ENCODE assay signal across 8 mouse cellular contexts in genomic region chr11:106037418-106037751, GRCm38 (mm10). TPM values are rescaled to one million over a fixed set of nuclear protein-coding genes. Genes with fewer than 3 reads are reported as not detected.
DNase-seq lines count a peak whose midpoint lies in the region; ATAC-seq and TF ChIP-seq lines count a peak whose summit lies in the region.

No protein-coding gene starts in this region.

- no peaks in the 10 kb centered on the region for H3K9me3 ChIP-seq in CH12.LX (replicated peaks; ENCODE audit: low read length)
- no peaks in the 10 kb centered on the region for H3K9me3 ChIP-seq in heart, postnatal 0 days (replicated peaks; ENCODE audit: control insufficient read depth, low read length)
- H3K9me3 ChIP-seq in midbrain, embryonic 15.5 days: no peaks in the 10 kb centered on the region

- peaks cover 8 to 49% of the 10 kb centered on the region in 2 experiments for H3K4me1 ChIP-seq in CH12.LX (ENCODE audit: control insufficient read depth in 1 of 2, insufficient read depth in 2 of 2)
- H3K4me1 ChIP-seq in heart, postnatal 0 days (ENCODE audit: control insufficient read depth, insufficient read depth): peaks cover 12% of the 10 kb centered on the region
- peaks cover 39% of the 10 kb centered on the region for H3K4me1 ChIP-seq in midbrain, embryonic 15.5 days

- no peaks in the 10 kb centered on the region for H3K27me3 ChIP-seq in CH12.LX (replicated peaks)
- no peaks in the 10 kb centered on the region for H3K27me3 ChIP-seq in heart, postnatal 0 days (ENCODE audit: control insufficient read depth, insufficient read depth, low read length)
- H3K27me3 ChIP-seq in midbrain, embryonic 15.5 days (replicated peaks): no peaks in the 10 kb centered on the region

- no peak for TF ChIP-seq CTCF in CH12.LX (conservative IDR thresholded peaks at IDR 0.05 in 1 of 2, IDR thresholded peaks at IDR 0.05 in 1 of 2; ENCODE audit: low read depth in 2 of 2, low read length in 2 of 2)
- no peak for TF ChIP-seq CTCF in heart, postnatal 0 days (IDR thresholded peaks at IDR 0.05; ENCODE audit: low read depth)

- dilution Hi-C loops in CH12.LX (cut with MboI; ENCODE audit: extremely low pct_ligation_motif_present, extremely low pct_unique_long_range_greater_than_20kb, low sequenced_read_pairs): no loop called here

- ATAC-seq in CD4-positive, CD25-positive, alpha-beta regulatory T cell, adult 4 months: no peak
- no peak for ATAC-seq in heart, postnatal 0 days (ENCODE audit: insufficient read depth, low read depth)
- ATAC-seq in midbrain, embryonic 15.5 days (replicated peaks): peak; percentile 49

- H3K4me2 ChIP-seq in CH12.LX (ENCODE audit: insufficient read depth, low read depth, poor library complexity, severe bottlenecking): peak overlapping the region; percentile 62
- H3K4me2 ChIP-seq in heart, postnatal 0 days (ENCODE audit: low read depth, low read length): peak overlapping the region; percentile 93
- peak overlapping the region; percentile 71 for H3K4me2 ChIP-seq in midbrain, embryonic 15.5 days

- peak; percentile 34 for DNase-seq in CD4-positive, CD25-positive, alpha-beta regulatory T cell, adult 2 months (ENCODE audit: low read depth, low spot score)
- DNase-seq in CH12.LX (ENCODE audit: extremely low read depth): peak; percentile 83
- peak; percentile 48 to 75 for DNase-seq in cerebellum, postnatal 4 days (ENCODE audit: low spot score in 2 of 2)
- peak; percentile 58 for DNase-seq in heart, postnatal 0 days (ENCODE audit: low spot score)
- peak; percentile 78 to 91 for DNase-seq in left cerebral cortex, postnatal 25 days (ENCODE audit: low spot score in 2 of 2)
- peak; percentile 70 for DNase-seq in thymus, postnatal 0 days (ENCODE audit: low spot score)

- peaks cover 0 to 29% of the 10 kb centered on the region in 2 experiments for H3K36me3 ChIP-seq in CH12.LX (replicated peaks in 1 of 2; ENCODE audit: control insufficient read depth in 1 of 2, insufficient read depth in 1 of 2, low read length in 1 of 2)
- no peaks in the 10 kb centered on the region for H3K36me3 ChIP-seq in heart, postnatal 0 days (replicated peaks; ENCODE audit: control insufficient read depth, insufficient read depth, low read length)
- H3K36me3 ChIP-seq in midbrain, embryonic 15.5 days (replicated peaks): no peaks in the 10 kb centered on the region

- TF ChIP-seq POLR2A in CH12.LX (IDR thresholded peaks at IDR 0.05; ENCODE audit: low read depth, low read length): no peak

- intact Hi-C loops in left cerebral cortex, postnatal 25 days (cut with DNase I): no loop called here

- H3K27ac ChIP-seq in CH12.LX (ENCODE audit: insufficient read depth, low read depth): peak overlapping the region; percentile 55
- H3K27ac ChIP-seq in heart, postnatal 0 days (ENCODE audit: low read depth): peak overlapping the region; percentile 93
- peak overlapping the region; percentile 92 for H3K27ac ChIP-seq in midbrain, embryonic 15.5 days

- TF ChIP-seq RAD21 in CH12.LX (IDR thresholded peaks at IDR 0.05; ENCODE audit: low read depth, low read length): no peak

- TF ChIP-seq EP300 in CH12.LX (IDR thresholded peaks at IDR 0.05; ENCODE audit: low read length): no peak
- no peak for TF ChIP-seq EP300 in heart, postnatal 0 days (IDR thresholded peaks at IDR 0.05; ENCODE audit: low read depth)

- H3K4me3 ChIP-seq in CH12.LX (replicated peaks in 1 of 3; ENCODE audit: low read depth in 2 of 3, low read length in 2 of 3, poor library complexity in 1 of 3): peak overlapping the region; percentile 74 to 97 (median 91)
- H3K4me3 ChIP-seq in heart, postnatal 0 days (ENCODE audit: low read depth, low read length): peak overlapping the region; percentile 98
- H3K4me3 ChIP-seq in midbrain, embryonic 15.5 days: peak overlapping the region; percentile 90

- in situ Hi-C loops in CH12.LX (cut with MboI; ENCODE audit: low pct_ligation_motif_present, low pct_unique_long_range_greater_than_20kb, low sequenced_read_pairs): no loop called here

- peaks cover 50% of the 10 kb centered on the region for H3K79me2 ChIP-seq in CH12.LX (replicated peaks; ENCODE audit: control insufficient read depth, extremely low read depth, insufficient read depth, poor library complexity, severe bottlenecking)

- 1% methylated on average over 13 of the region's 13 CpGs for WGBS in heart, postnatal 0 days
- WGBS in midbrain, embryonic 15.5 days: 0% methylated on average over 13 of the region's 13 CpGs

- H3K9ac ChIP-seq in CH12.LX (ENCODE audit: insufficient read depth, low read depth): peak overlapping the region; percentile 73
- peak overlapping the region; percentile 93 for H3K9ac ChIP-seq in heart, postnatal 0 days (replicated peaks; ENCODE audit: low read depth, low read length)
- H3K9ac ChIP-seq in midbrain, embryonic 15.5 days: peak overlapping the region; percentile 89

TF ChIP-seq in CH12.LX, 34 proteins besides CTCF, POLR2A, EP300 and RAD21:
- TF ChIP-seq E2F4 (IDR thresholded peaks at IDR 0.05; ENCODE audit: insufficient replicate concordance, low read depth, low read length) (no peak), CHD2 (IDR thresholded peaks at IDR 0.05; ENCODE audit: low read length) (peak; percentile 49; the same call in 1 of the 2 replicates)

RNA-seq across cellular contexts. Expression of gene Dcaf7, which starts 0.7 kb away (rescaled TPM):
- 10 to 100 TPM; 23.9 to 26.4 TPM for polyA plus RNA-seq in CD4-positive, CD25-positive, alpha-beta regulatory T cell, adult 4 months (2017; shearing (Covaris generic))
- total RNA-seq in CH12.LX (2012; rRNA removed): 71.5 and 71.6 TPM in 2 replicates
- 74.4 and 79.5 TPM in 2 replicates for total RNA-seq in CH12.LX (2014; rRNA removed)
- polyA plus RNA-seq in CH12.LX (2012; ENCODE audit: insufficient read length, low read depth): 83.1 and 93.4 TPM in 2 replicates
- 49.5 and 65.0 TPM in 2 replicates for total RNA-seq in heart, postnatal 0 days (2014; rRNA removed; ENCODE audit: low replicate concordance)
- 22.4 and 27.4 TPM in 2 replicates for polyA plus RNA-seq in heart, postnatal 0 days (2015; fragmentation: Nextera tagmentation; extraction: Ambion mirVana)
- total RNA-seq in left cerebral cortex, postnatal 25 days (2021): 100 to 1,000 TPM; 152 to 168 TPM
- polyA plus RNA-seq in midbrain, embryonic 15.5 days (2015; fragmentation: Nextera tagmentation; extraction: Ambion mirVana): 165 and 174 TPM in 2 replicates
- 44.0 and 48.3 TPM in 2 replicates for polyA plus RNA-seq in thymus, postnatal 0 days (2015; fragmentation: Nextera tagmentation; extraction: Ambion mirVana)

RNA-seq across cellular contexts. Expression of gene Taco1, which starts 28.5 kb away (rescaled TPM):
- 10 to 100 TPM in 1 of 2 experiments, 1 to 10 TPM in 1; 7.4 to 18.0 TPM for polyA plus RNA-seq in CD4-positive, CD25-positive, alpha-beta regulatory T cell, adult 4 months (2017; shearing (Covaris generic))
- 35.7 and 35.8 TPM in 2 replicates for total RNA-seq in CH12.LX (2012; rRNA removed)
- total RNA-seq in CH12.LX (2014; rRNA removed): 32.6 and 33.2 TPM in 2 replicates
- 30.8 and 32.9 TPM in 2 replicates for polyA plus RNA-seq in CH12.LX (2012; ENCODE audit: insufficient read length, low read depth)
- 40.6 and 50.4 TPM in 2 replicates for total RNA-seq in heart, postnatal 0 days (2014; rRNA removed; ENCODE audit: low replicate concordance)
- polyA plus RNA-seq in heart, postnatal 0 days (2015; fragmentation: Nextera tagmentation; extraction: Ambion mirVana): 14.1 and 17.4 TPM in 2 replicates
- total RNA-seq in left cerebral cortex, postnatal 25 days (2021): 10 to 100 TPM; 18.0 to 18.6 TPM
- polyA plus RNA-seq in midbrain, embryonic 15.5 days (2015; fragmentation: Nextera tagmentation; extraction: Ambion mirVana): 7.1 and 7.7 TPM in 2 replicates
- 10.1 and 11.5 TPM in 2 replicates for polyA plus RNA-seq in thymus, postnatal 0 days (2015; fragmentation: Nextera tagmentation; extraction: Ambion mirVana)

RNA-seq across cellular contexts. Expression of gene Kcnh6, which starts 29.5 kb away (rescaled TPM):
- under 1 TPM in 1 of 2 experiments, not detected in 1; 0.18 TPM for polyA plus RNA-seq in CD4-positive, CD25-positive, alpha-beta regulatory T cell, adult 4 months (2017; shearing (Covaris generic))
- 0.13 and 0.25 TPM in 2 replicates for total RNA-seq in CH12.LX (2012; rRNA removed)
- total RNA-seq in CH12.LX (2014; rRNA removed): not detected in 2 replicates
- 0.19 TPM in 2 replicates for polyA plus RNA-seq in CH12.LX (2012; ENCODE audit: insufficient read length, low read depth)
- 0.97 TPM in 1 of 2 replicates, not detected in the other for total RNA-seq in heart, postnatal 0 days (2014; rRNA removed; ENCODE audit: low replicate concordance)
- polyA plus RNA-seq in heart, postnatal 0 days (2015; fragmentation: Nextera tagmentation; extraction: Ambion mirVana): 0.10 and 0.12 TPM in 2 replicates
- total RNA-seq in left cerebral cortex, postnatal 25 days (2021): 1 to 10 TPM; 1.6 to 2.0 TPM
- 1.7 and 2.0 TPM in 2 replicates for polyA plus RNA-seq in midbrain, embryonic 15.5 days (2015; fragmentation: Nextera tagmentation; extraction: Ambion mirVana)
- 1.5 TPM in 2 replicates for polyA plus RNA-seq in thymus, postnatal 0 days (2015; fragmentation: Nextera tagmentation; extraction: Ambion mirVana)

RNA-seq across cellular contexts. Expression of gene Ace3, which starts 42.9 kb away (rescaled TPM):
- not detected for polyA plus RNA-seq in CD4-positive, CD25-positive, alpha-beta regulatory T cell, adult 4 months (2017; shearing (Covaris generic))
- not detected in 2 replicates for total RNA-seq in CH12.LX (2012; rRNA removed)
- not detected in 2 replicates for total RNA-seq in CH12.LX (2014; rRNA removed)
- not detected in 2 replicates for polyA plus RNA-seq in CH12.LX (2012; ENCODE audit: insufficient read length, low read depth)
- total RNA-seq in heart, postnatal 0 days (2014; rRNA removed; ENCODE audit: low replicate concordance): not detected in 2 replicates
- polyA plus RNA-seq in heart, postnatal 0 days (2015; fragmentation: Nextera tagmentation; extraction: Ambion mirVana): not detected in 2 replicates
- total RNA-seq in left cerebral cortex, postnatal 25 days (2021): not detected
- not detected in 2 replicates for polyA plus RNA-seq in midbrain, embryonic 15.5 days (2015; fragmentation: Nextera tagmentation; extraction: Ambion mirVana)
- polyA plus RNA-seq in thymus, postnatal 0 days (2015; fragmentation: Nextera tagmentation; extraction: Ambion mirVana): not detected in 2 replicates

RNA-seq across cellular contexts. Expression of gene Map3k3, which starts 47.0 kb away (rescaled TPM):
- polyA plus RNA-seq in CD4-positive, CD25-positive, alpha-beta regulatory T cell, adult 4 months (2017; shearing (Covaris generic)): 10 to 100 TPM; 30.1 to 37.1 TPM
- 34.1 and 37.3 TPM in 2 replicates for total RNA-seq in CH12.LX (2012; rRNA removed)
- total RNA-seq in CH12.LX (2014; rRNA removed): 28.8 and 30.3 TPM in 2 replicates
- polyA plus RNA-seq in CH12.LX (2012; ENCODE audit: insufficient read length, low read depth): 26.8 and 32.3 TPM in 2 replicates
- total RNA-seq in heart, postnatal 0 days (2014; rRNA removed; ENCODE audit: low replicate concordance): 44.0 and 71.9 TPM in 2 replicates
- polyA plus RNA-seq in heart, postnatal 0 days (2015; fragmentation: Nextera tagmentation; extraction: Ambion mirVana): 13.8 and 14.5 TPM in 2 replicates
- total RNA-seq in left cerebral cortex, postnatal 25 days (2021): 10 to 100 TPM; 25.1 to 29.5 TPM
- 13.7 and 14.9 TPM in 2 replicates for polyA plus RNA-seq in midbrain, embryonic 15.5 days (2015; fragmentation: Nextera tagmentation; extraction: Ambion mirVana)
- 13.6 and 16.9 TPM in 2 replicates for polyA plus RNA-seq in thymus, postnatal 0 days (2015; fragmentation: Nextera tagmentation; extraction: Ambion mirVana)

Comparison
In these comparisons a context has a peak if more than half of its experiments do, and no peak if none do; other contexts are left out.
1. DNase-seq: peak in every context shown above with its lines; median percentile 84 in left cerebral cortex, postnatal 25 days; 83 in CH12.LX; 70 in thymus, postnatal 0 days; 62 in cerebellum, postnatal 4 days; 58 in heart, postnatal 0 days; 34 in CD4-positive, CD25-positive, alpha-beta regulatory T cell, adult 2 months.